Mouse (Mus musculus) monocyte, adult 2 months (primary cell): ENCODE data around the gene Adamtsl1.

Experiments used
- DNase-seq, 2 experiments: peaks; one replicate each; pipeline ENCODE4 v3.0.0; 2022; ENCODE audit warnings: low spot score in 2 of 2, low read depth in 1 of 2

Gene Adamtsl1

GRCm38 (mm10) chr4:86306753-86307152 is 792.8 kb downstream of the Adamtsl1 start:
- no peak for DNase-seq

GRCm38 (mm10) chr4:86309178-86309577 is 795.2 kb downstream of the Adamtsl1 start:
- DNase-seq, result no peak

GRCm38 (mm10) chr4:86310806-86311730 is 797.1 kb downstream of the Adamtsl1 start:
- no peak for DNase-seq

GRCm38 (mm10) chr4:86312366-86312765 is 798.4 kb downstream of the Adamtsl1 start:
- no peak for DNase-seq

GRCm38 (mm10) chr4:86314442-86314841 is 800.5 kb downstream of the Adamtsl1 start:
- DNase-seq, result no peak

GRCm38 (mm10) chr4:86315122-86315521 is 801.1 kb downstream of the Adamtsl1 start:
- no peak for DNase-seq

GRCm38 (mm10) chr4:86317916-86318542 is 804.1 kb downstream of the Adamtsl1 start:
- no peak for DNase-seq

GRCm38 (mm10) chr4:86325411-86325810 is 811.4 kb downstream of the Adamtsl1 start:
- DNase-seq, result no peak

- DNase-seq, result no peak
Observed at GRCm38 (mm10) chr4:86326003-86326402, 812.0 kb downstream of the Adamtsl1 start.

GRCm38 (mm10) chr4:86326638-86327037 is 812.7 kb downstream of the Adamtsl1 start:
- no peak for DNase-seq

- DNase-seq, result no peak
Observed at GRCm38 (mm10) chr4:86329481-86329880, 815.5 kb downstream of the Adamtsl1 start.

- DNase-seq, result no peak
Observed at GRCm38 (mm10) chr4:86335861-86336415, 822.0 kb downstream of the Adamtsl1 start.

GRCm38 (mm10) chr4:86337216-86337765 is 823.3 kb downstream of the Adamtsl1 start:
- DNase-seq, result no peak

- no peak for DNase-seq
Observed at GRCm38 (mm10) chr4:86349341-86349740, 835.4 kb downstream of the Adamtsl1 start.

- DNase-seq, result no peak
Observed at GRCm38 (mm10) chr4:86352121-86352520, 838.1 kb downstream of the Adamtsl1 start.

- no peak for DNase-seq
Observed at GRCm38 (mm10) chr4:86353550-86353949, 839.6 kb downstream of the Adamtsl1 start.

GRCm38 (mm10) chr4:86359398-86359797 is 845.4 kb downstream of the Adamtsl1 start:
- DNase-seq, result no peak

- no peak for DNase-seq
Observed at GRCm38 (mm10) chr4:86369055-86369454, 855.1 kb downstream of the Adamtsl1 start.

GRCm38 (mm10) chr4:86373166-86373565 is 859.2 kb downstream of the Adamtsl1 start:
- DNase-seq, result no peak

- DNase-seq, result no peak
Observed at GRCm38 (mm10) chr4:86383124-86383523, 869.2 kb downstream of the Adamtsl1 start.

GRCm38 (mm10) chr4:86385121-86385520 is 871.1 kb downstream of the Adamtsl1 start:
- DNase-seq, result no peak

GRCm38 (mm10) chr4:86388430-86388829 is 874.5 kb downstream of the Adamtsl1 start:
- no peak for DNase-seq
